9 mouse cellular contexts compared by ENCODE assay signal in the genomic region with DNA sequence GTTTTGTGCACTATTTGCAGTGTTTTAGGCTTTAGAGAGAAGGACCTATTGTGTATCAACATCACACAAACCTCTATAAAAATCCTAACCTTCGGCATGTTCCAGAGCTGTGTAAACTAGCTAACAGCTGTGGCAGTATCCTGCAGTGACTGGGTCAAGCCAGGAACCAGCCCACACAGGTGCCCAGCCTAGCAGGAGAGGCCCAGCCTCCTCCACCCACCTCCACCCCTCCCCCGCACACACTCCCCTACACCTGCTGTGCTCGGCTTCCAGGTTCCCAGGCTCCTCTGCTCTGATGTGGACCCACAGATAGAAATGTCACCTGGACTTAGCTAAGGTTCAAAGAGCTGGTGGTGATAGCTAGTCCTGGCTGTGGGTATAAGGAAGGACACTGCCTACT.
DNase-seq lines count a peak whose midpoint lies in the region; ATAC-seq and TF ChIP-seq lines count a peak whose summit lies in the region.
"Had no signal": no experiment of that assay in that cellular context is flagged by ENCODE, and none has a peak within 500 bp of the region (broad histone marks: within the 10 kb centered on the region; RNA-seq: fewer than 3 reads in every experiment).

No protein-coding gene starts in this region.

- peaks cover 33% of the 10 kb centered on the region for H3K4me1 ChIP-seq in midbrain, embryonic 10.5 days
- H3K4me1 ChIP-seq in midbrain, embryonic 14.5 days (ENCODE audit: control insufficient read depth, insufficient read depth, low read length), result no peaks in the 10 kb centered on the region
- peaks cover 27% of the 10 kb centered on the region for H3K4me1 ChIP-seq in kidney, adult 2 months (ENCODE audit: control insufficient read depth, insufficient read depth, low read length)
- peaks cover 14% of the 10 kb centered on the region for H3K4me1 ChIP-seq in liver, embryonic 11.5 days (replicated peaks; ENCODE audit: control insufficient read depth, insufficient read depth, low read length)
- H3K4me1 ChIP-seq: hindbrain, embryonic 15.5 days had no signal

- TF ChIP-seq CTCF in kidney, adult 2 months (conservative IDR thresholded peaks at IDR 0.05; ENCODE audit: insufficient read depth, insufficient read length, low read depth, low read length), result no peak

- H3K9me3 ChIP-seq in midbrain, embryonic 10.5 days (replicated peaks), result no peaks in the 10 kb centered on the region
- no peaks in the 10 kb centered on the region for H3K9me3 ChIP-seq in midbrain, embryonic 14.5 days (ENCODE audit: control insufficient read depth, low read length)
- no peaks in the 10 kb centered on the region for H3K9me3 ChIP-seq in liver, embryonic 11.5 days (ENCODE audit: control insufficient read depth, low read length)
- H3K9me3 ChIP-seq: hindbrain, embryonic 15.5 days had no signal

- H3K9ac ChIP-seq in midbrain, embryonic 14.5 days (replicated peaks; ENCODE audit: low read length), result no peak overlapping the region
- no peak overlapping the region for H3K9ac ChIP-seq in liver, embryonic 11.5 days (ENCODE audit: low read depth, low read length)
- H3K9ac ChIP-seq: hindbrain, embryonic 15.5 days had no signal

- H3K27me3 ChIP-seq in midbrain, embryonic 10.5 days (ENCODE audit: low read depth, poor library complexity, severe bottlenecking), result peaks cover 5% of the 10 kb centered on the region
- H3K27me3 ChIP-seq in midbrain, embryonic 14.5 days (ENCODE audit: control insufficient read depth, insufficient read depth, low read length), result no peaks in the 10 kb centered on the region
- H3K27me3 ChIP-seq in kidney, adult 2 months (replicated peaks; ENCODE audit: control insufficient read depth, insufficient read depth, low read length), result no peaks in the 10 kb centered on the region
- peaks cover 3% of the 10 kb centered on the region; the same call in 1 of the 2 replicates for H3K27me3 ChIP-seq in liver, embryonic 11.5 days (replicated peaks; ENCODE audit: control insufficient read depth, insufficient read depth, low read length)
- H3K27me3 ChIP-seq: hindbrain, embryonic 15.5 days had no signal

- no peak for ATAC-seq in midbrain, embryonic 14.5 days (ENCODE audit: low FRiP score, low TSS enrichment)
- peak; percentile 53 for ATAC-seq in liver, embryonic 11.5 days (replicated peaks; ENCODE audit: low FRiP score)
- no peak for ATAC-seq in megakaryocyte-erythroid progenitor cell, adult 5-6 weeks (replicated peaks; ENCODE audit: low FRiP score, low TSS enrichment, poor library complexity, severe bottlenecking)

- DNase-seq in midbrain, embryonic 10.5 days (ENCODE audit: low spot score), result no peak
- no peak for DNase-seq in midbrain, embryonic 14.5 days
- peak; percentile 80 for DNase-seq in kidney, adult 2 months
- DNase-seq in liver, embryonic 11.5 days (ENCODE audit: low spot score), result no peak
- DNase-seq in thymus, postnatal 14 days, result peak; percentile 79
- DNase-seq in frontal cortex, adult 2 months (ENCODE audit: extremely low spot score in 1 of 2, low spot score in 1 of 2), result no peak
- DNase-seq in spleen, postnatal 14 days (ENCODE audit: low spot score in 2 of 2), result no peak

- no peak overlapping the region for H3K4me2 ChIP-seq in midbrain, embryonic 14.5 days (ENCODE audit: low read length)
- H3K4me2 ChIP-seq in liver, embryonic 11.5 days, result no peak overlapping the region
- H3K4me2 ChIP-seq: hindbrain, embryonic 15.5 days had no signal

- no peak overlapping the region for H3K4me3 ChIP-seq in midbrain, embryonic 10.5 days
- no peak overlapping the region for H3K4me3 ChIP-seq in midbrain, embryonic 14.5 days (replicated peaks; ENCODE audit: low read depth, low read length)
- H3K4me3 ChIP-seq in kidney, adult 2 months (ENCODE audit: insufficient read depth, low read depth, low read length), result no peak overlapping the region
- no peak overlapping the region for H3K4me3 ChIP-seq in liver, embryonic 11.5 days (ENCODE audit: low read depth, low read length)
- H3K4me3 ChIP-seq: hindbrain, embryonic 15.5 days had no signal

- H3K27ac ChIP-seq in midbrain, embryonic 10.5 days (replicated peaks), result peak overlapping the region; percentile 53
- H3K27ac ChIP-seq in midbrain, embryonic 14.5 days (replicated peaks; ENCODE audit: low read depth, low read length), result no peak overlapping the region
- peak overlapping the region; percentile 89 for H3K27ac ChIP-seq in kidney, adult 2 months (ENCODE audit: insufficient read depth, low read depth, low read length)
- H3K27ac ChIP-seq in liver, embryonic 11.5 days (ENCODE audit: low read depth, low read length), result no peak overlapping the region
- H3K27ac ChIP-seq: hindbrain, embryonic 15.5 days had no signal

- no peaks in the 10 kb centered on the region for H3K36me3 ChIP-seq in midbrain, embryonic 10.5 days
- no peaks in the 10 kb centered on the region for H3K36me3 ChIP-seq in midbrain, embryonic 14.5 days (ENCODE audit: control insufficient read depth, insufficient read depth, low read length)
- no peaks in the 10 kb centered on the region for H3K36me3 ChIP-seq in kidney, adult 2 months (ENCODE audit: control insufficient read depth, insufficient read depth, low read length)
- H3K36me3 ChIP-seq in liver, embryonic 11.5 days (ENCODE audit: control insufficient read depth, insufficient read depth, low read length), result no peaks in the 10 kb centered on the region
- H3K36me3 ChIP-seq: hindbrain, embryonic 15.5 days had no signal

- no peak for TF ChIP-seq POLR2A in kidney, adult 2 months (IDR thresholded peaks at IDR 0.05; ENCODE audit: low read depth, low read length)

- WGBS in midbrain, embryonic 10.5 days, result 65% methylated on average over 3 of the region's 3 CpGs
- WGBS in midbrain, embryonic 14.5 days, result 57% methylated on average over 3 of the region's 3 CpGs
- 41% methylated on average over 3 of the region's 3 CpGs for WGBS in kidney, adult 2 months
- 69% methylated on average over 3 of the region's 3 CpGs for WGBS in liver, embryonic 11.5 days

Comparison
In these comparisons a context has a peak if more than half of its experiments do, and no peak if none do; other contexts are left out.
1. H3K27ac ChIP-seq: peak in midbrain, embryonic 10.5 days (single experiment) and kidney, adult 2 months (single experiment); none in midbrain, embryonic 14.5 days (single experiment) and liver, embryonic 11.5 days (single experiment).
2. DNase-seq: peak in kidney, adult 2 months (single experiment) and thymus, postnatal 14 days (single experiment); none in midbrain, embryonic 10.5 days (single experiment), midbrain, embryonic 14.5 days (single experiment), liver, embryonic 11.5 days (single experiment), frontal cortex, adult 2 months (0 of 2) and spleen, postnatal 14 days (0 of 2).